In the genomic region with DNA sequence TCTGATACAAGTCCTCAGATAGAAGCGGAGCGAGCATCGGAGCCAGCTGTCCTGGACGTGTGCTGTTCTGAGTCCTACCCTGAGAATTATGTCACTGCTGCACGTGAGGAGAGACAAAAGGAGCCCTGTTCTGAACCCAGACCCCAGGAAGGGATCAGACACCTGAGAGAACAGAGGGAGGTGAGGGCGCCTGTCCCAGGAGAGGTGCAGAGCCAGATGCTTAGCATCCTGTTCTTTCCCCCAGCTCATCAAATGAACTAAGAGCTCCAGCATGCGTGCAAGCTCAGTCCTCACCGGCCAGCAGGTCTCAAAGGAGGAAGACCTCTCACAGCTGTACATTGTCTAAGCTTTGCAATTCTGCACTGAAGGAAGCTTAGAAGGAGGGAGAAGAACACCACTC, we compare ENCODE assay signal across 15 mouse cellular contexts.
"Had no signal": no experiment of that assay in that cellular context is flagged by ENCODE, and none has a peak within 500 bp of the region (broad histone marks: within the 10 kb centered on the region; RNA-seq: fewer than 3 reads in every experiment).

No protein-coding gene starts in this region.

- H3K9me3 ChIP-seq: neural tube, embryonic 15.5 days; stomach, embryonic 15.5 days had no signal

- DNase-seq: retina, postnatal 1 day; right cerebral cortex, adult 18-20 months; right cerebral cortex, postnatal 14 days; right cerebral cortex, postnatal 25 days; right cerebral cortex, postnatal 4 days; spleen, adult 18-20 months; thymus, adult 18-20 months; thymus, adult 2 months; thymus, postnatal 14 days; thymus, postnatal 25 days; thymus, postnatal 36 days; thymus, postnatal 4 days had no signal

- H3K27me3 ChIP-seq: neural tube, embryonic 15.5 days; stomach, embryonic 15.5 days had no signal

- H3K27ac ChIP-seq: neural tube, embryonic 15.5 days; stomach, embryonic 15.5 days; stomach, postnatal 0 days had no signal

- H3K9ac ChIP-seq: neural tube, embryonic 15.5 days; stomach, embryonic 15.5 days had no signal

- H3K36me3 ChIP-seq: neural tube, embryonic 15.5 days had no signal

- H3K4me3 ChIP-seq: neural tube, embryonic 15.5 days; stomach, embryonic 15.5 days had no signal

- H3K4me1 ChIP-seq: stomach, embryonic 15.5 days had no signal

- H3K4me2 ChIP-seq: neural tube, embryonic 15.5 days; stomach, embryonic 15.5 days had no signal
